Mouse (Mus musculus) liver, embryonic 14.5 days (tissue): ENCODE measurements around the gene Praf2. TPM values are rescaled to one million over a fixed set of nuclear protein-coding genes. Genes with fewer than 3 reads are reported as not detected.

Experiments
- ATAC-seq: fragments of 200-750 bp; cut with Nextera tagmentation; 2 replicates; pipeline ENCODE4 v1.8.0; 2017; ENCODE audit warnings: moderate number of reproducible peaks, mild to moderate bottlenecking, moderate library complexity; ENCODE audit not compliant: insufficient read depth
- DNase-seq, 3 experiments: peaks; one replicate each; pipeline ENCODE4 v3.0.0-alpha.2; 2012 to 2013; ENCODE audit warnings: low read depth in 3 of 3, low spot score in 3 of 3
- H3K27ac ChIP-seq: fragments of 300-500 bp; sonication (generic); 2 replicates; pipeline ENCODE4 v1.5.1; 2014; ENCODE audit warnings: moderate library complexity, mild to moderate bottlenecking, control low read depth, inconsistent platforms
- H3K27me3 ChIP-seq: fragments of 300-500 bp; sonication (generic); 2 replicates; pipeline ENCODE4 v1.6.1; 2014; ENCODE audit warnings: mild to moderate bottlenecking, low read length, moderate library complexity; ENCODE audit not compliant: control insufficient read depth, insufficient read depth
- H3K36me3 ChIP-seq: fragments of 300-500 bp; sonication (generic); replicated peaks from 2 replicates; pipeline ENCODE4 v1.6.1; 2014; ENCODE audit warnings: low read depth; ENCODE audit not compliant: control insufficient read depth, insufficient read depth
- H3K4me1 ChIP-seq, 2 experiments: fragments of 200-500 bp in 1 of 2; fragments of 300-500 bp in 1 of 2; sonication (generic) in 1 of 2; replicated peaks; 2 replicates each; pipeline ENCODE4 v1.6.1; 2012 to 2014; ENCODE audit warnings: antibody characterized with exemption in 1 of 2, inconsistent platforms in 1 of 2, low read length in 1 of 2; ENCODE audit not compliant: control insufficient read depth in 2 of 2, insufficient read depth in 2 of 2
- H3K4me2 ChIP-seq: fragments of 300-500 bp; sonication (generic); 2 replicates; pipeline ENCODE4 v1.6.1; 2014; ENCODE audit warnings: low read depth, mild to moderate bottlenecking, control low read depth, moderate library complexity
- H3K4me3 ChIP-seq, 2 experiments: fragments of 200-500 bp in 1 of 2; fragments of 300-500 bp in 1 of 2; sonication (generic) in 1 of 2; 2 replicates each; pipeline ENCODE4 v1.5.1; 2012 to 2014; ENCODE audit warnings: low read depth in 2 of 2, low read length in 2 of 2, mild to moderate bottlenecking in 2 of 2, control low read depth in 1 of 2, inconsistent platforms in 1 of 2, moderate library complexity in 1 of 2; ENCODE audit not compliant: insufficient read depth in 1 of 2
- H3K9ac ChIP-seq: fragments of 300-500 bp; sonication (generic); replicated peaks from 2 replicates; pipeline ENCODE4 v1.6.1; 2014; ENCODE audit warnings: mild to moderate bottlenecking, control low read depth, moderate library complexity
- H3K9me3 ChIP-seq: fragments of 300-500 bp; sonication (generic); 2 replicates; pipeline ENCODE4 v1.6.1; 2016; ENCODE audit warnings: low read length, mixed read lengths; ENCODE audit not compliant: control insufficient read depth
- CTCF ChIP-seq: IDR thresholded peaks from 2 replicates; pipeline ENCODE4 v1.5.1; 2016; ENCODE audit warnings: antibody characterized with exemption, low read depth, control low read depth
- EP300 ChIP-seq: IDR thresholded peaks from 2 replicates; pipeline ENCODE4 v1.6.1; 2016; ENCODE audit warnings: antibody characterized with exemption, low read depth
- WGBS: fragments of 180-500 bp; shearing (Covaris S2); extraction: QIAGEN DNeasy Blood & Tissue Kit; methylation state at CpG from one replicate; pipeline ENCODE4 v1.1.7; 2014; ENCODE audit not compliant: insufficient replicate concordance; 5-methylcytosine and 5-hydroxymethylcytosine counted together
- polyA plus RNA-seq, 2 experiments: library from polyadenylated mRNA; depleted of rRNA in 1 of 2; stranded (reverse) in 1 of 2; unstranded in 1 of 2; fragments of >200 nt; fragmentation: Nextera tagmentation in 1 of 2; extraction: Ambion mirVana in 1 of 2; gene quantifications; 2 replicates each; pipeline versions ENCODE4 v1.2.1 to v1.2.3; 2012 to 2014

Praf2 gene
- 4.3 and 5.7 TPM in 2 replicates for polyA plus RNA-seq (2012; rRNA removed)
- polyA plus RNA-seq (2014; fragmentation: Nextera tagmentation; extraction: Ambion mirVana): 4.0 and 6.6 TPM in 2 replicates

GRCm38 (mm10) chrX:7728215-7728921 lies at the start of gene Praf2:
Praf2 (plus strand) TSS chrX:7728439.
- peak; percentile 72 to 74 (median 72) for DNase-seq
- WGBS: 10% methylated on average over 42 of the region's 42 CpGs
- Histone ChIP-seq H3K4me3 (peak within 1 kb of the TSS; percentile 41 to 55), H3K4me1 (peaks cover 0 to 2% of the 10 kb centered on the region in 2 experiments; a peak in 1 of 4 replicates), H3K9me3 (no peaks in the 10 kb centered on the region), H3K9ac (peak within 1 kb of the TSS; percentile 47), H3K27ac (peak within 1 kb of the TSS; percentile 22; the same call in 1 of the 2 replicates), H3K27me3 (no peaks in the 10 kb centered on the region), H3K4me2 (peak within 1 kb of the TSS; percentile 61), H3K36me3 (no peaks in the 10 kb centered on the region)
- 0 out of 2 replicates have a peak, but pooled peaks have one; percentile 13 for TF ChIP-seq CTCF
- TF ChIP-seq EP300: no peak
- ATAC-seq: peak; percentile 90

GRCm38 (mm10) chrX:7678986-7679385 lies 49.3 kb upstream of the Praf2 start:
- no peaks in the 10 kb centered on the region for H3K27me3 ChIP-seq
- no peaks in the 10 kb centered on the region for H3K36me3 ChIP-seq
- H3K4me1 ChIP-seq: no peaks in the 10 kb centered on the region
- H3K27ac ChIP-seq: no peak overlapping the region
- TF ChIP-seq EP300 (no peak), CTCF (no peak)
- H3K9ac ChIP-seq: no peak overlapping the region
- no peak overlapping the region for H3K4me3 ChIP-seq
- WGBS: 24% methylated on average over 3 of the region's 3 CpGs
- no peaks in the 10 kb centered on the region for H3K9me3 ChIP-seq
- DNase-seq (no peak), ATAC-seq (no peak)
- no peak overlapping the region for H3K4me2 ChIP-seq

GRCm38 (mm10) chrX:7679405-7680056 lies 48.7 kb upstream of the Praf2 start:
- H3K27me3 ChIP-seq: no peaks in the 10 kb centered on the region
- no peak overlapping the region for H3K27ac ChIP-seq
- peak; percentile 95 for ATAC-seq
- no peaks in the 10 kb centered on the region for H3K9me3 ChIP-seq
- DNase-seq: peak; percentile 69 to 72 (median 72)
- no peaks in the 10 kb centered on the region for H3K4me1 ChIP-seq
- H3K36me3 ChIP-seq: no peaks in the 10 kb centered on the region
- TF ChIP-seq EP300 (no peak), CTCF (peak; percentile 92)
- 10% methylated on average over 27 of the region's 27 CpGs for WGBS
- H3K4me2 ChIP-seq: peak overlapping the region; percentile 56
- H3K9ac ChIP-seq: no peak overlapping the region
- H3K4me3 ChIP-seq: peak overlapping the region; percentile 1 to 39; a peak in 3 of 4 replicates

GRCm38 (mm10) chrX:7680057-7680412 lies 48.2 kb upstream of the Praf2 start:
- no peaks in the 10 kb centered on the region for H3K4me1 ChIP-seq
- peak overlapping the region; percentile 56 for H3K4me2 ChIP-seq
- ATAC-seq: no peak
- WGBS: 24% methylated on average over 12 of the region's 12 CpGs
- TF ChIP-seq CTCF (no peak), EP300 (no peak)
- no peaks in the 10 kb centered on the region for H3K36me3 ChIP-seq
- no peak overlapping the region for H3K27ac ChIP-seq
- H3K27me3 ChIP-seq: no peaks in the 10 kb centered on the region
- H3K9me3 ChIP-seq: no peaks in the 10 kb centered on the region
- H3K4me3 ChIP-seq: peak overlapping the region; percentile 1 to 39; a peak in 2 of 4 replicates
- DNase-seq: no peak
- H3K9ac ChIP-seq: no peak overlapping the region

DNA sequence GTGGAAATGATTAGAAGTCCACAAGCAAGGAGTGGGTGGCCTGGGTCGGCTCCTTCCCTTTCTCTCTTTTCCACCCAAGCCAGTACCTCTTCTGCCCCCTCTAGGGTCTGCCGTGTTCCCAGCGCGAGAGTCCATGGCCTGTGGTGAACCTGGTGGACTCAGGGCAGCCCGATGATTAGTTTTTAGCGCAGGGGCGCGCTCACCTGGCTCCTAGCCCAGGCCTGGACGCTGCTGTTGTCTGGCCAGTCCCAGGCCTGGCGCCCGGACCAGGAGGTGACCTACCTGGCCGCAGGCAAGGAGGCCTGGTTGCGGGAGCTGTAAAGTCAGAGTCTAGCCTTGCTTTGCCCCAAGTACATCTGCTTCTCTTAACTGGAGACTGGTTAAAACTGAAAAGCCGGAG lies 47.4 kb upstream of the Praf2 start, which contains the start of gene Magix:
Gene Magix (minus strand): TSS at position 388 of the 400 bp plus-strand sequence.
- H3K4me3 ChIP-seq: 0 out of 4 replicates have a peak within 1 kb of the TSS, but pooled peaks of 1 of the 2 experiments have one; percentile 39
- WGBS: 57% methylated on average over 14 of the region's 14 CpGs
- no peaks in the 10 kb centered on the region for H3K36me3 ChIP-seq
- no peaks in the 10 kb centered on the region for H3K4me1 ChIP-seq
- H3K9ac ChIP-seq: no peak within 1 kb of the TSS
- TF ChIP-seq CTCF: no peak
- no peak for TF ChIP-seq EP300
- no peaks in the 10 kb centered on the region for H3K9me3 ChIP-seq
- no peaks in the 10 kb centered on the region for H3K27me3 ChIP-seq
- H3K27ac ChIP-seq: no peak within 1 kb of the TSS
- no peak for ATAC-seq
- H3K4me2 ChIP-seq: peak within 1 kb of the TSS; percentile 56
- no peak for DNase-seq
